Mouse (Mus musculus): Measurements from ENCODE around the gene Grm5. TPM values are rescaled to one million over a fixed set of nuclear protein-coding genes. Genes with fewer than 3 reads are reported as not detected.

The Grm5 gene
- polyA plus RNA-seq, 2 experiments from 2014 or later, result 0.15 TPM; not detected in 1

GRCm38 (mm10) chr7:87925956-87926355 is 342.0 kb downstream of the Grm5 start:
- no peak for ATAC-seq

DNA sequence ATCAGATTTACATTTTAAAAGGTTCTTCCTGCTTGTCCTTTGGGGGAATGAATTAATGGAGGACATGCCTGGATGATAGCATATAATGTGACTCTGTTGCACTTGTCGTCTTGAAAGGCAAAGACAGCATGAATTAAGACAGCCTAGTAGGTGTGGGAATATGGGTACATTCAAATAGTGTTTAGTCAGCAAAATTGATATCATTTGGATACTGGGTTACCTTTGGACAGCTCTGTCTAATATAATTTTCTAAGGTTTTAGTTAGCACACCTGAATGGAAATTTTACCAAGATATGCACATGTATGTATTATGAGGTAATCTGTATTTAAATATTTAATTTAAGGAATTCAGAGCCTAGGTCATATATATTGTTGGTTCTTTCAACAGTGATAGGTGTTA is 353.4 kb downstream of the Grm5 start:
- no peak for ATAC-seq

GRCm38 (mm10) chr7:87938265-87938664 is 354.3 kb downstream of the Grm5 start:
- ATAC-seq, result no peak

DNA sequence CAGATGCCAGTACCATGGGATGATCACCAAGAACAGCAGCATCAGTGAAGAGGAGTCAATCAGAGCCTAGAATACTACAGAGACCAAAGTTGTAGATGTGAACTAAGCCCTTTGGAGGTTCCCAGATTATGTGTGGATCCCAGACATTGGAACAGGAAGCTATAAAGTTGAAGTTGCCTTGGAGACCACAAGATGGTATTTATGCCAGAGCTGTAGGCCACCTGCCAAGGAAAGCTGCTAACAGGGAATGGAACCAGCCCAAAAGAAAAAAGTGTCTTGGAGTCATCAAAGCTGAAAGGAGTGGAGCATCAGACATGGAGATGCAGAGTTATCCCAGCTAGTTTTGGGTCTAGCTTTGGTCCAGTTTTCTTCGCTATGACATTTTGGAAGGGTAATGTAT is 366.2 kb downstream of the Grm5 start:
- no peak for ATAC-seq

- no peak for ATAC-seq
These were observed 389.2 kb downstream of the Grm5 start for GRCm38 (mm10) chr7:87973216-87973615.

DNA sequence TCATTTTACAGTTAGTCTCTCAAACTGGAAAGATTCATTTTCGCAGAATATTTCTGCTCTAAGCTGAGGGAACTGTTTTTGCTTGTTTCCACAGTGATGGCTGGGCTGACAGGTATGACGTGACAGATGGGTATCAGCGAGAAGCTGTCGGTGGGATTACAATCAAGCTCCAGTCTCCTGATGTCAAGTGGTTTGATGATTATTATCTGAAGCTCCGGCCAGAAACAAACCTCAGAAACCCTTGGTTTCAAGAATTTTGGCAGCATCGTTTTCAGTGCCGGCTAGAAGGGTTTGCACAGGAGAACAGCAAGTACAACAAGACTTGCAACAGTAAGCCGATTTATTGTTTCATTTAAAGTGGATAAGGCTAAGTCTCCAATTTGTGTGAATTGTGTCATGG is 391.1 kb downstream of the Grm5 start:
- no peak for ATAC-seq

GRCm38 (mm10) chr7:87983494-87983893 is 399.5 kb downstream of the Grm5 start:
- no peak for ATAC-seq

- no peak for ATAC-seq
These were observed 430.5 kb downstream of the Grm5 start for GRCm38 (mm10) chr7:88014451-88014850.

DNA sequence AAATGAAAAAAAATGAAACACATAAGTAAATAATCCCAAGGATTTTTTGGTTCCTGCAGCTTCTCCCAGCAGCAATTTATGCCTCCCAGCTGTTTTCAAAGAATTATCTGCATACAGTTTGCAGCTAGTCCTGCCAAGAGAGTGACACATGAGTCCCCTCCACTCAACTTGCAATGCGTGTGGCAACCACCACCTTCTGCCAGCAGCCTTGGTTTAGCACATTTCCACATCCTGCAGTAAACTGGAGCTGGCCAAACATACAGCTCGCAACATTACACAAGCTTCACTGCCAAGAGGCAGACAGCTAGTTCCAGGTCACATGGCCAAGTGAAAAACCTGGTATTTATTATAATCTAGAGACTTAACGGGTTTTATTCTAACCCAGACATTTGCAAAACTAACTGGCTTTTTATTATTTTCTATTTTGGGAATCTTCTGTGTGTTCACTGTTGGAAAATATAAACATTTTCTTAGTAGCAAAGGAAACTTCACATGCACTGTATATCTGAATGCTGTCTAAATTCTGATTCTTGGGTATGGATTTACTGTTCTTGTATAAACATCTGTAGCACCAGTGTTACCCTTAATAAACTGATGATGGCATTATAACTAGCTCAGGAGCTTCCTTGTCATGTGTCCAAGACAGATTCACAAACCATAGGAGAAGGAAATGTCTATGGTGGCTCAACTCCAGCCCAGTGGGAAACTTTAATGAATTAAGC is 443.6 kb downstream of the Grm5 start:
- no peak for ATAC-seq

GRCm38 (mm10) chr7:88047366-88047765 is 463.4 kb downstream of the Grm5 start:
- no peak for ATAC-seq

- ATAC-seq, result no peak
These were observed 470.4 kb downstream of the Grm5 start for GRCm38 (mm10) chr7:88054224-88054938.

- ATAC-seq, result no peak
These were observed 472.5 kb downstream of the Grm5 start for GRCm38 (mm10) chr7:88056438-88056837.

DNA sequence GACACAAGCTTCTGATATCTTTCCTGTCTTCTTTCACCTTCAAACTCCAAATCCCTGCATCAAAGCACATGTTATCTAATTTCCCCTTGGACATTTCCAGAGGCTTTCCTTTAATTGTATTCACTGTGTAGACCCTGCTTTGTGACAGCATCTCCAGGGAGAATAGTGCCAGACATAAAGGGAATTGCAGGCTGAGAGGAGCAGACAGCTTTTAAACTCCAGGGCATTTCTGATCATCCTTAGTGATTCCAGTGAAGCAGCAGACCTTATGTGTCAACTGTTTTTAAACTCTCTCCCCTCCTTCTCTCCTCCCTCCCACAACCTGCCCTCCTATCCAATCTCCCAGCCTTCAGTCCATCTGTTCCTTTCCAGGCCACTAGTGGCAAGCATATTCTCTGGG is 507.1 kb downstream of the Grm5 start:
- no peak for ATAC-seq

GRCm38 (mm10) chr7:88096536-88097107 is 512.7 kb downstream of the Grm5 start:
- no peak for ATAC-seq

GRCm38 (mm10) chr7:88097715-88098114 is 513.7 kb downstream of the Grm5 start:
- peak; percentile 96 for ATAC-seq

DNA sequence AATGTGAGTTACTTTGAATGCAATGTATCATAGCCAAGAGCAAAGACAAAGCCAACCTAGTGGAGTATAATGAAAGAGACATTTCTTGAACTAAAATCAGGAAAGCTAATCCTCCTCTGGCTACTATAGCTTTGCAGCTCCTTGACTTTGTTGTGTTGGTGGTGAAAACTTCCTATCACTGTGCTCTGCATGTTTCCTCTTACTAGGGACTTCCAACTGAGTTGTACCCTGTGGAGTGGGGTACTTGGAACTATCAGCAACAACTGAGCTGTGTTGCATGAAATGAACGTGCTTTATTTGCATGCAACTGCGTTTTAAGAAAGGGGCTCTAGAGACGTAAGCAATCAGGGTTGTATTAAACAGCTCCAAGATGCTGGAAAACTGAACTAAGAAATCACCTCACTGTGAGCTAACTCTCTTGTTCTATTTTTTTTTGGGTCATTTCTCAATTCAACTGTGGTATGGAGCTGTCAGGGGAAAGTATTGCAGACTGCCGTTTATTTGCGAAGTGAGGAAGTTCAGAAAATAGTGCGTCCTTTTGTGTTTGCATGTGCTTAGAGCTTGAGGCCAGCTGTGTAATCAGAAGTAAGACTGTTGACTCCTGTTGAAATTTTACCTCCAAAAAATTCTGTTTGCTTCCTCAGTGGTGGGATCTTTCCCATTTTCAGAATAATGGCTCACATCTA is 532.9 kb downstream of the Grm5 start:
- ATAC-seq, result no peak

- ATAC-seq, result no peak
These were observed 544.3 kb downstream of the Grm5 start for GRCm38 (mm10) chr7:88128080-88128848.

DNA sequence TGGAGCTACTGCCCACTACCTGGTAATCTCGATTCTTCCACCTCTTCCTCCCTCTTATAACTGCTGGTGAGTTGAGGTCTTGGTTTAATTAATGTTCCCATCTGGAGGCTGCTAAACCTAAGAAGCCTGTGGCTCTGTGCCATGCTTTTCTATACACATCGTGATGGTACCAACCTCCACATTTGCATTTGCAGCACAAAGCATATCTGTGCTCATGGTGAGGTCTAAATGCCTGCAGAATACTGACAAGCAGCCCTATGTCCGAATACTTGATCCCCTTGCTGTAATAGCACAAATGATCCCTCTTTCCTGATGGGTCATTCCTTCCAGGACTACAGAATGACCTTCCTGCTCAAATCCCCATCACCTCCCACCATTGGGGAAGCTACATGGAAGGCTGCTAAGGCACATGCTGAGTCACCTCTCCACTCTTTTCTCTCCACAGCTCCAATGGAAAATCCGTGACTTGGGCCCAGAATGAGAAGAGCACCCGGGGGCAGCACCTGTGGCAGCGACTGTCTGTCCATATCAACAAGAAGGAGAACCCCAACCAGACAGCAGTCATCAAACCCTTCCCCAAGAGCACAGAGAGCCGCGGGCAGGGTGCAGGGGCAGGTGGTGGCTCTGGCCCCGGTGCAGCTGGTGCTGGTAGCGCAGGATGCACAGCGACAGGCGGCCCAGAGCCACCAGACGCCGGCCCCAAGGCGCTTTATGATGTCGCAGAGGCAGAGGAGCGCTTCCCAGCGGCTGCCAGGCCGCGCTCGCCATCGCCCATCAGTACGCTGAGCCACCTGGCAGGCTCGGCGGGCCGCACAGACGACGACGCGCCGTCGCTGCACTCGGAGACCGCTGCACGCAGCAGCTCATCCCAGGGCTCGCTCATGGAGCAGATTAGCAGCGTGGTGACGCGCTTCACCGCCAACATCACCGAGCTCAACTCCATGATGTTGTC is 545.8 kb downstream of the Grm5 start:
- no peak for ATAC-seq

GRCm38 (mm10) chr7:88130488-88130849 is 546.5 kb downstream of the Grm5 start:
- ATAC-seq, result no peak

GRCm38 (mm10) chr7:88159542-88160241 is 575.7 kb downstream of the Grm5 start:
- no peak for ATAC-seq

DNA sequence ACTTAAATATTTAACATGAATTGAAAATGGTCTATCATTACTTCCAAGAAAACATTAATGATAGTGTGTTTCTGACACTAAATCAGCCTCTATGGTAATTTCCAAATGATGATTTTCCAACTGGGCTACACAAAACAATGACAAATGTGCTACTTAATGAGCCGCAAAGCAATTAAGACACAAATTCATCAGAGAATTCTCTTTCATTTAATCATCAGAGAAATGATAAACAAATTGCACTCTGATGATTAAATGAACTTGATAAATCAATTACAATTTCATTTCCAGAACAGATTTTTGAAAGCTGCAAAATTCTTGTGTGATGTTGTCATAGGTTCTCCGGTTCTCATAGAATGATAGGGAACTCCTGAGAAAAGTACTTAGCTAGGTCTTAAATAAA is 577.6 kb downstream of the Grm5 start:
- ATAC-seq, result no peak

Data from activated CD4-positive, CD25-positive, alpha-beta regulatory T cell, adult 4 months (primary cell).